Mouse (Mus musculus) megakaryocyte, embryonic 14.5 days (primary cell): Measurements from ENCODE around the gene 2310061I04Rik.

ENCODE experiments used
- FLI1 ChIP-seq: IDR thresholded peaks from 2 replicates; pipeline ENCODE4 v1.6.1; 2012; ENCODE audit warnings: low read length, inconsistent platforms, mixed read lengths
- GATA1 ChIP-seq: IDR thresholded peaks from 3 replicates; pipeline ENCODE4 v1.6.1; 2012; ENCODE audit warnings: mixed read lengths, low read length, inconsistent platforms, borderline replicate concordance

GRCm38 (mm10) chr17:35918276-35919059 is 21.2 kb upstream of the 2310061I04Rik start:
- TF ChIP-seq GATA1 (no peak), FLI1 (no peak)
